Mouse (Mus musculus) spleen, adult 2 months (tissue): ENCODE measurements at regions not wholly inside any gene's neighbourhood (a gene's known extent, or its start where the extent isn't known, plus 50 kb on each side); places are given as distances from the start of the nearest gene placed in this dataset.
"Not testable (repeated sequence)": the region's sequence is repeated elsewhere in the genome, so short reads cannot be mapped to it uniquely, and the experiment has no call there.

Experiments used
- DNase-seq, 2 experiments: peaks; one replicate each; pipeline versions ENCODE4 v3.0.0 to v3.0.0-alpha.2; 2012 to 2021; ENCODE audit warnings: low spot score in 2 of 2, low read depth in 1 of 2
- H3K27ac ChIP-seq: fragments of 200-500 bp; 2 replicates; pipeline ENCODE4 v1.5.1; 2012; ENCODE audit warnings: low read length, inconsistent platforms; ENCODE audit not compliant: insufficient read depth
- H3K27me3 ChIP-seq: fragments of 200-500 bp; 2 replicates; pipeline ENCODE4 v1.6.1; 2012; ENCODE audit warnings: mild to moderate bottlenecking, moderate library complexity, low read length, inconsistent platforms; ENCODE audit not compliant: control insufficient read depth, insufficient read depth
- H3K36me3 ChIP-seq: fragments of 200-500 bp; 2 replicates; pipeline ENCODE4 v1.6.1; 2012; ENCODE audit warnings: mild to moderate bottlenecking, low read length, inconsistent platforms; ENCODE audit not compliant: control insufficient read depth, insufficient read depth
- H3K4me1 ChIP-seq: fragments of 200-500 bp; 2 replicates; pipeline ENCODE4 v1.6.1; 2011; ENCODE audit warnings: inconsistent platforms; ENCODE audit not compliant: control insufficient read depth, insufficient read depth, insufficient read length
- H3K4me3 ChIP-seq: fragments of 200-500 bp; 2 replicates; pipeline ENCODE4 v1.5.1; 2011; ENCODE audit warnings: mild to moderate bottlenecking, inconsistent platforms; ENCODE audit not compliant: insufficient read depth, insufficient read length; ENCODE audit errors: extremely low read depth
- CTCF ChIP-seq: fragments of 200-500 bp; IDR thresholded peaks from 2 replicates; pipeline ENCODE4 v1.5.1; 2011; ENCODE audit warnings: mild to moderate bottlenecking, inconsistent platforms; ENCODE audit not compliant: insufficient read depth, insufficient read length, insufficient replicate concordance; ENCODE audit errors: extremely low read depth
- POLR2A ChIP-seq: fragments of 200-500 bp; IDR thresholded peaks from 2 replicates; pipeline ENCODE4 v1.6.1; 2011; ENCODE audit warnings: low read depth, low read length, inconsistent platforms
- WGBS: fragments of 180-500 bp; shearing (Covaris S2); methylation state at CpG from one replicate; pipeline ENCODE4 v1.1.7; 2018; 5-methylcytosine and 5-hydroxymethylcytosine counted together

DNA sequence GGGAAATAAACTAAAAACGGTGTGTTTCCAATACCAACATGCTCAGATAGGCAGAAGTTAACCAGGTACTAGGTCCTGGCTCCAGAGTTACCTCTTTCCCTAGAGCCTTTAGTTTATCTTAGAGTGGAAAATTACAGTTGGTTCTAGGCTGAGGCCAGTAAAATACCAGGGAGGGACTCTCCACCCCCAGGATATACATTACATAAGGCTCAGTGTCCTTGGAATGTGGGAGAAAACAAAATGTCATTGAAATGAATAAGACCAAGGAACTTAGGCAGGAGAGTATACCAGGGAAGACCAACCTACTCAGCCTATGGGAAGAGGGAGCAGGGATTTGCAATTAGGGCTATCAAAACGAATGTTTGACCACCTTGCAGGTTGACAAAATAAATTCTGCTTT, 139.4 kb downstream of the Akr1d1 start:
- no peaks in the 10 kb centered on the region for H3K36me3 ChIP-seq

DNA sequence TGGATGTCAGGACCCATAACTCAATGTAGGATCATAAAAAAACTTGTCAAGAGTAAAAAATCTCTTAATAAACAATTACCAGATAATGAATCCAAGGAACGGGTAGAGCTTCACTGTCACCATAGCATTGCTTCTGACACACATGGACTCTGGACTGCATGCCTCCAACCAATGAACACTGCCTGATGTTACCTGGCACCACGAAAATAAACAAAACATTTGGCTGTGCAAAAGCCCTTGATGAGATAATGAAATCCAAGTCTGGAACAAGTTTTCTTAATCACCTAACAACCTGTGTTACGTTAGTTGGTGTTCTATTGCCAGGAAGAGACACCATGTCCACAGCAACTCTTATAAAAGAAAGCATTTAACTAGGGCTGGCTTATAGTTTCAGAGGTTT, 140.7 kb downstream of the Akr1d1 start:
- 92% methylated on average over 3 of the region's 3 CpGs for WGBS
- TF ChIP-seq POLR2A (no peak), CTCF (no peak)
- Histone ChIP-seq H3K4me1 (no peaks in the 10 kb centered on the region), H3K36me3 (no peaks in the 10 kb centered on the region), H3K4me3 (no peak overlapping the region), H3K27ac (no peak overlapping the region), H3K27me3 (no peaks in the 10 kb centered on the region)
- no peak for DNase-seq

More for the DNA sequence above, 139.4 kb downstream of the Akr1d1 start:
- Histone ChIP-seq H3K4me1 (no peaks in the 10 kb centered on the region), H3K27ac (no peak overlapping the region), H3K27me3 (no peaks in the 10 kb centered on the region), H3K4me3 (no peak overlapping the region)
- no peak for DNase-seq
- no peak for TF ChIP-seq POLR2A
- no peak for TF ChIP-seq CTCF
- 75% methylated on average over 2 of the region's 2 CpGs for WGBS

DNA sequence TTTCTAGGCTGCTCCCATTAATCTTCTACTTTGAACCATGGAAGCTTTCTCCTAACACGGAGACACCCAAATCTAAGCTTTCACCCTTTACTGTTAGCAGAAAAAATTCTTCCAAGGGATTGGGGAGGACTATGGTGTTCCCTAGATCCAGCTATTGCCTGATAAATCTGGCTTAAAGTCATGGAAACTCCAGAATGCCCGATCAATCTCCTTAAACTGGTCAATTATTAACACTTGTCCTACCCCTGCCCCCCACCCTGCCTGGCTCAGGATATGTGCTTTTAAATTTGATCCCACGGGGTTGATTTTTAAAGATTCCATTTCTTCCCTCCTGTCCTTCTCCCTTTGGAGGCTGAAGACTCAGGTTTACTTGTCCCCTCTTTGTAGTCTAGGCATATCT, 149.9 kb downstream of the Akr1d1 start:
- Histone ChIP-seq H3K27me3 (no peaks in the 10 kb centered on the region), H3K27ac (no peak overlapping the region), H3K36me3 (no peaks in the 10 kb centered on the region), H3K4me1 (no peaks in the 10 kb centered on the region), H3K4me3 (no peak overlapping the region)
- 82% methylated on average over 3 of the region's 3 CpGs for WGBS
- no peak for TF ChIP-seq CTCF
- TF ChIP-seq POLR2A: no peak
- no peak for DNase-seq

DNA sequence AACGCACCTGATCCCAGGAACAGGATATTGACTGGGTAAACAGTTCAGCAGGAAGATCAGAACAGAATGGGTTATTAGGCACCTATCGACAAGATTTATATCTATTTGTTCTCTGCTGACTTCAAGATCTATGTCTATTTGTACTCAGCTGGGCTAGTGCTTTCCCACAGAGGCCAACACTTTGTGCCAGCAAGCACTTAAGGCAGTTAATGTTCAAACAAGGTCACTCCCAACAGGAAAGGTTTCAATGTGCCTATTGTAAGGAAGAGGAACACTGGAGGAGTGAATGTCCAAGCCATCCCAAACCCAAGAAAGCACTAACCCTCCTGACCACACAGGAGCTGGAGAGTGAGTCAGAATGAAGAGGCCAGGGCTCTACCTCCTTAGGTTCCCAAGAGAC, 151.4 kb downstream of the Akr1d1 start:
- not testable (repeated sequence) for H3K27ac ChIP-seq, H3K27me3 ChIP-seq, H3K4me1 ChIP-seq, H3K4me3 ChIP-seq, DNase-seq, H3K36me3 ChIP-seq
- 86% methylated on average over 2 of the region's 2 CpGs for WGBS

DNA sequence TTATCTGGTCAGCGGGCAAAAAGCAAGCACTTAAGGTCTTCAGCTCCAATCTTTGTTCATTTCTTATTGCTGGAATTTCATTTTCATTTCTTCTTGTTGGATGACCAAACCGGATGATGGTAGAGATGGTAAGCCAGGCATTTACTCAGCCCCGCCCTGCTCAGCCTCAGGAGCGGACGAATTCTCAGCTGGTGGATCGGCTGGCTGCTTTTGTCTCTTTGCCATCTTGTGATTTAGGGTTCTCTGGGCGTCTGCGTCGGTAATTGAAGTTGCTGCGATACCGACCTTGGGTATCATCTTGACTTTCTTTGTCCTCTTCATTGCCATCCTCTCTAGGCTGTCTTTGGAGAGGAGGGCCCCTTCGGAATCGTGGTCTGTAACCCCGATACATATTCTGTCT, 156.1 kb downstream of the Akr1d1 start:
- H3K4me1 ChIP-seq: no peaks in the 10 kb centered on the region
- H3K27me3 ChIP-seq: no peaks in the 10 kb centered on the region
- TF ChIP-seq CTCF (no peak), POLR2A (no peak)
- no peak for DNase-seq
- H3K36me3 ChIP-seq: no peaks in the 10 kb centered on the region
- WGBS: 92% methylated on average over 14 of the region's 14 CpGs
- no peak overlapping the region for H3K27ac ChIP-seq
- no peak overlapping the region for H3K4me3 ChIP-seq

DNA sequence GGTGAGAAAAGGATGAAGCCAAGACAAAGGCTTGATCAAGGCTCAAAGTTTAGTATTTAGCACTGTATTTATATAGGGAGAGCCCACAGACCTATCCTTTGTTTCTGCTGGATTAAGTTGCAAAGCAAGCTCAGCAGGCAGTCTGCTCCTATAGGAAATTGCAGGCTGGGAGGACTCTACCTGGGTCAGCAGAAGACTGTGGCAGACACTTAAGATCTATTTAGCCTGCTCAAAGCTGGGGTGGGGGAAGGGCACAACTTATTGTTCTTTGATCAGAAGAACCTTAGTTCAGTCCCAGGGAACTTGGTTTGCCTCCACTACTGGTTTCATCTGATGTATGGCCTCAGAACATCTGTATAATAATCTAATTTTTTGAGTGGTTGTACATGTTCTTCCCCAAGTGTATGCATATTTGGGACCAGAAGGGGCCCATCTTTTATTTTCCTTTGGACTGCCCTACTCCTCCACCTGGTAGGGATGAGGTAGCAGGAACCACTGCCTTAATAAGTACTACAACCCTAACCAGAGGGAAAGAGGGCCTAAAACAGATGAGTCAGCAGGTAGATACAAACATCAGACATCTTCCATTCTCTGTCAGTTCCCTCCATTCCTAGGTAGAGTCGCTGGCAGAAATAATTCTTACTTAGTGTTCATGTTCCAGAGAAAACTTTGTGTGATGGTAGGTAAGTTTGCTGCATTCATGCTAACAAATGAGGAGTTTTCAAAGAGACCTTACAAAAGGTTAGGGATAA, 159.1 kb downstream of the Akr1d1 start:
- no peaks in the 10 kb centered on the region for H3K36me3 ChIP-seq
- 54% methylated on average over 1 of the region's 1 CpGs for WGBS
- no peak overlapping the region for H3K4me3 ChIP-seq
- H3K4me1 ChIP-seq: no peaks in the 10 kb centered on the region
- no peak for DNase-seq
- TF ChIP-seq CTCF: no peak
- no peak for TF ChIP-seq POLR2A
- no peak overlapping the region for H3K27ac ChIP-seq
- no peaks in the 10 kb centered on the region for H3K27me3 ChIP-seq

DNA sequence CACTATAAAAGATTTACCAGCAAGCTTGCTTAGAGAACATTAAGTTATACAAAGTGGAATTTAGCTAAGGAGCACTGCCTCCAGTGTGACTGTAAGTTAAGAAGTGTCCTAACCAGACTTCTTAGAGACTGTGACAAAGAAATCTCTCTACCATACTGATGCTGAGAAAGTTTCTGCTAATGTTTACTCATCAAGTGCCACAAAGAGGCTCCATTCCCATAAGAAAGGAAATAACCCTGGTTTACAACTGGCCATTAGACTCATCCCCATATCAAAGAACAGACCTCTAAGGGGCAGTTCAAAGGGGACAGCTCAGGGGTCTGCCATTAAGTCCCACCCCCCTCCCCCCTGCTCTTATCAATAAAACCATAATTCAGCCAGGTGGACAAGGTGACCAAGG, 159.7 kb downstream of the Akr1d1 start:
- Histone ChIP-seq H3K27ac (no peak overlapping the region), H3K36me3 (no peaks in the 10 kb centered on the region), H3K4me3 (no peak overlapping the region), H3K27me3 (no peaks in the 10 kb centered on the region), H3K4me1 (no peaks in the 10 kb centered on the region)
- no peak for DNase-seq
- TF ChIP-seq POLR2A (no peak), CTCF (no peak)
